Mouse (Mus musculus) T-helper 17 cell (primary cell): ENCODE measurements at regions not wholly inside any gene's neighbourhood (a gene's known extent, or its start where the extent isn't known, plus 50 kb on each side); places are given as distances from the start of the nearest gene placed in this dataset.
"Not testable (repeated sequence)": the region's sequence is repeated elsewhere in the genome, so short reads cannot be mapped to it uniquely, and the experiment has no call there.

Experiments
- in situ Hi-C, 2 experiments: fragments of 300-600 bp; cut with MboI, MseI; formaldehyde crosslinking; loops; 1 replicate in 1 of 2; 2 replicates in 1 of 2; pipeline ENCODE4 v1.15.1; 2025; ENCODE audit warnings: high pct_unique_total_duplicates in 2 of 2

- in situ Hi-C loops, result no loop called here
Measured at GRCm38 (mm10) chr4:53264501-53264900, 104.8 kb upstream of the Abca1 start.

DNA sequence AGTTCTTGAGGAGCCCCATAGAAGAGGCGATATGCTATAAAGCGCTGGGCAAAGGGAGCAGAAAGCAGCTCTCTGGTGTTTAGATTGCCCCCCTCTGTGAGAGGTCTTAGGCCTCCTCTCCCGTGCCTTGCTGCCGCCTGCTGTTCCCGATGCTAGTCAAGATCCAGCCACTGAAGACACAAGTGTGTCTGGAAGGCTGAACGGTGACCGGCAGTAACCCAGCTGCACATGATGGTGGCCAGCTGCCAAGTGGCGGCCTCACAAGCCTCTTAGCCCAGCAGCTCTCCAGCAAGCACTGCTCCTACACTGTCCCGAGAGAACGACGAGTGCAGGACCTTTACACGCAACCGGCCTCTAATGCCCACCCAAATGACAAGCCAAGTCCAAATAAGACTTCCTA lies 104.1 kb upstream of the Abca1 start:
- in situ Hi-C loops, result no loop called here

- in situ Hi-C loops, result no loop called here
Measured at GRCm38 (mm10) chr4:53262466-53262865, 102.8 kb upstream of the Abca1 start.

GRCm38 (mm10) chr4:53261556-53262140 lies 102.0 kb upstream of the Abca1 start:
- in situ Hi-C loops, result no loop called here

DNA sequence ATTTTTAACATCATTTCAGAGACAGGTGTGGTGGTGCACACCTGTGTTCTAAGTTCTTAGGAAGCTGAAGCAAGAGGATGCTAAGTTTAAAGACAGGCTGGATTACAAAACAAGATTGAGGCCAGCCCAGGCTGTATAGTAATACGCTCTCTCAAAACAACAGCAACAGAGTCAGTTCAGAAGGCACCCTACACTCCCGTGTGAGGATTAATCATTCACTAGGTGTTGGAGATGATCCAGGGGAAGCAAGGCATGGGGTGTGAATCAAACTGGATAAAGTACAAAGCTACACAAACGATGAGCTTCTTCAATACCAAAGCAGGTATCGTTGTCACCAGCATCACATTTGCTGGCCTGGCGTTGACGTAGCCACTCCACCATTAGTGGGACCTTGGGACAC lies 99.3 kb upstream of the Abca1 start:
- in situ Hi-C loops, result no loop called here

DNA sequence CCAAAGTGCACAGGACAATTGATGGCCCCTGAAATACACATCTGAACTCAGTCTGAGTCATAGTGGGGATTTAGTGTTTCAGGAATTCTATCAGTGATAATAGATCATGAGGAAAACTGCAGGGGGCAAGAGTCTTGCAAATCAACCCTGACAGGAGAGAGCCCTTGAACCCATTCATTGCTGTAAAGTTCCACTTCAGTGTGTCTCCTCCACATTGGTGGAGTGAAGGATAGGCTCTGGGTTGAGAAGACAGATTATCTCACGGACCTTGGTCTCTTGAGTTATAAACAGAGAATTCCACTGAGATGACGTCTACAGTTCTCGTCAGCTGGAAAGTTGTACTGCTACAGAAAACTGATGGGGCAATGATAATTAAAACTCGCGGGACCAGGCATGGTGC lies 97.3 kb upstream of the Abca1 start:
- in situ Hi-C loops, result no loop called here

DNA sequence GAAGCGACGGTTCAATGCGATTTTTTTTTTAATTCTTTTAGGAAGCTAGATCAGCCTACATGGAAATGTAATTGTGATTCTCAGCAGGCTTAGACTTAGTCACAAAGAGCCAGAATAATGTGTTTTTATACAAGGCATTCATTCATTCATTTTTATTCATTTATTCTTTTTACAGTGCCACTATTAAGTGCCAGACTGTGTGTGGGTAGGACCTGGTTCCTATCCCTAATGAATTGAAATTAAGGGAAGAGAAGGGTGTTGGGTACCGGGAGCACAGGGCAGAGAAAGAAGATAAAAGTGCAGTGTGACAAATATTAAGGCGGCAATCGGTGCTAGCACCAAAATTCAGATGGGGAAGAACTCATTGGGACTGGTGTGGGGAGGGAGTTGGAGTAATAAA lies 94.8 kb upstream of the Abca1 start:
- in situ Hi-C loops, result no loop called here

DNA sequence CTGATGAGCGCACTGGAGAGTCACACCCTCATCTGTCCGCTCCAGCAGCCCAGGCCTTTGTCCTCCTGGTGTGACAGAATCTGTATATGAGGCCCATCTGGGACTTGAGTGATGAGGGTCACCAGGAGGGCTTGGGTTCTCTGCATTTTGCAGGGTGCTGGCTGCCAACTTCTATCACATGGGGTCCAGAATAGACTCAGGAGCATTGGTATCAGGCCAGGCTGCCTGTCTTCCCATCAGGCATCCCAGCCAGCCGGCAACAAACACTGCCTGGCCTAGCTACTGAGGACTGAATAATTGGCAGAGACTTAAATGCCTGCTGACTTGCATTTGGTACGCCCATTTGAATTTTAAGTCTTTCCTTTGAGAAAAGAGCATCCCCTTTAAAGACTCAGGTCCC lies 94.0 kb upstream of the Abca1 start:
- in situ Hi-C loops, result no loop called here

- in situ Hi-C loops, result no loop called here
Measured at GRCm38 (mm10) chr4:53250325-53250724, 90.6 kb upstream of the Abca1 start.

- in situ Hi-C loops, result no loop called here
Measured at GRCm38 (mm10) chr4:53246083-53246747, 86.5 kb upstream of the Abca1 start.

GRCm38 (mm10) chr4:53245553-53245952 lies 85.9 kb upstream of the Abca1 start:
- in situ Hi-C loops, result no loop called here

GRCm38 (mm10) chr4:53243473-53243872 lies 83.8 kb upstream of the Abca1 start:
- in situ Hi-C loops, result not testable (repeated sequence)

GRCm38 (mm10) chr4:53239856-53240255 lies 80.2 kb upstream of the Abca1 start:
- in situ Hi-C loops, result no loop called here

GRCm38 (mm10) chr4:53238314-53239259 lies 78.9 kb upstream of the Abca1 start:
- in situ Hi-C loops, result no loop called here

DNA sequence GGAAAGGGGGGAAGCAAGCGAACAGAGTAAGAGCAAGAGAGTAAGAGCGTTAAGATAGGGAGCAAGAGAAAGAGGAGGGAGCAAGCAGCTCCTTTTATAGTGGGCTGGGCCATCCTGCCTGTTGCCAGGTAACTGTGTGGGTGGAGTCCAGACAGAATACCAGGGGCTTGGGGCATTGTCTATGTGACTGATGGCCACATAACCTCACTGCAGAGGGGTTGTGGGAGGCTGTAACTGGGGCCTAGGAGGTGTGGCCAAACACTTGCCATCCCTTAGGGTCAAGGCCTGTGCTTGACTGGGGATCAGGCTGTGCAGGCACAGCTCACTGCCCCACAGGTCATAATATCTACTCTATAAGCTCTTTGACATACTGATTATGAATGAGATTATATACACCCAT lies 76.2 kb upstream of the Abca1 start:
- in situ Hi-C loops, result no loop called here

DNA sequence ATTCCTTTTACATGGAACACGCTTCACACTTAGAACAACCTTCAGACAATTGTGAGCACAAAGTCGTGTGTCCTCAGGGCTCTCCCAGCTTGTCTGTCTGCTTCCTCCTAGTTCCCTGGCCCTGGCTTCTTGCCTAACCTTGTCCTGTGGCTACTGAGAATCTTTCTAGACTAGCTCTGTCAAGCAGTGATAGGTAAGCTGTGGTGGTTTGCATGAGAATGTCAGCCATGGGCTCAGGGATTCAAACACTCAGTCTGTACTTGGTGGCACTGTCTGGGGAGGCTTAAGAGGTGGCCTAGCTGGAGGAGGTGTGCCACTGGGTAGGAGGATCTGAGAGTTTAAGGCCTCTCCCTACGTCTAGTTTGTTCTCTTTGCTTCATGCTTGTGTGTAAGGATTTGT lies 72.7 kb upstream of the Abca1 start:
- in situ Hi-C loops, result no loop called here

GRCm38 (mm10) chr4:53231867-53232266 lies 72.2 kb upstream of the Abca1 start:
- in situ Hi-C loops, result no loop called here

DNA sequence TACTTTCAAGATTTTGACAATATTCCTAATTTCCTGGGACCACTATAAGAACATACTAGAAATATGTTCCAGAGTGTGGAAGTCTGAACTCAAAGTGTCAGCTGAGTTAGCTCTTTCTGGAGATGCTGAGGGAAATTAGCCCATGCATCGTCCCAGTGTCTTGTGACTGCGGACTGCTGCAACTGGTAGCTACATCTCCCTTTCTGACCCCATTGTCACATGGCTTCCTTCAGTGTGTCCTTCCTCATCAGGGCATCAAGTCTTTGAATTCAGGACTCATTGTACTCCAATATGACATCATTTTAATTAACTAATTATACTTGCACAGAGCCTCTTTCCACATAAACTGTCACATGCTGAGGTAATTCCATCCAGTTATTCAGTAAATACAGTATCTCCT lies 71.4 kb upstream of the Abca1 start:
- in situ Hi-C loops, result no loop called here

DNA sequence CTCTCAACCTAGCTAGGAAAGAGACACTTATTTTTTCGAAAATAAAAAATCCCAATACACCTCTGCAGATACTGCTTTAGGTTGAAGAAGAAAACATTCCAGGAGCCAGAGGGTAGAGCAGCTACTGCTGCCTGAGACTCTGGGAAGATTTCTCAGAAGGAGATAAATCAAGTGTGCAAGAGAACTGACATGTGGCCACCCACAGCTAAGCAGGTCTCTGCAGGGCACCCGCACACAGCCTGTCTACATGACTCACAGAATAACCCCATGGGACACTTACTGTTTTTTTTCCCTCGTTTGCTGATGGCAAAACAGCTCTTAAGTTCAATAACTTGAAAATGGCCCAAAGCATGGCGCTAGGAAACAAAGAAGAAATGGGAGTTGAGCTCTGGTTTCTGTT lies 68.7 kb upstream of the Abca1 start:
- in situ Hi-C loops, result no loop called here

DNA sequence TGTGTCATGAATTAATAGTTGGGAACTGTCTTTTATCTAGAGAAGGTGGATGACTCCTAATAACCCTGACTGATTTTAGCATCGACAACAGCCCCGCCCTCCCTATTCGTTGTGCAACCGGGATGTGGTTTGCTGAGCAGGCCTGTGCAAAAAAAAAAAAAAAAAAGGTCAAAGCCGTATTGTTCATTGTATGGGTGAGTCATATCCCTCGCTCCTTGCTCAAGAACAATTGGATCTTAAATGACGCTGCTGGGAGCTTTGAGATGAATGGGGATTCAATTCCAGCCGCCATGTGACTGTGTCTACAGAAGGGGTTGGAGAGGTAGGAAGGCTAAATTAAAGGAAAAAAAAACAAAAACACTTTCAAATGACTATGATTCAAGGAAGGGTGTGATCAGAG lies 68.1 kb upstream of the Abca1 start:
- in situ Hi-C loops, result no loop called here

- in situ Hi-C loops, result no loop called here
Measured at GRCm38 (mm10) chr4:53227071-53227470, 67.4 kb upstream of the Abca1 start.

GRCm38 (mm10) chr4:53226376-53226775 lies 66.7 kb upstream of the Abca1 start:
- in situ Hi-C loops, result no loop called here

- in situ Hi-C loops, result no loop called here
Measured at GRCm38 (mm10) chr4:53223379-53223778, 63.7 kb upstream of the Abca1 start.
